In the genomic region with DNA sequence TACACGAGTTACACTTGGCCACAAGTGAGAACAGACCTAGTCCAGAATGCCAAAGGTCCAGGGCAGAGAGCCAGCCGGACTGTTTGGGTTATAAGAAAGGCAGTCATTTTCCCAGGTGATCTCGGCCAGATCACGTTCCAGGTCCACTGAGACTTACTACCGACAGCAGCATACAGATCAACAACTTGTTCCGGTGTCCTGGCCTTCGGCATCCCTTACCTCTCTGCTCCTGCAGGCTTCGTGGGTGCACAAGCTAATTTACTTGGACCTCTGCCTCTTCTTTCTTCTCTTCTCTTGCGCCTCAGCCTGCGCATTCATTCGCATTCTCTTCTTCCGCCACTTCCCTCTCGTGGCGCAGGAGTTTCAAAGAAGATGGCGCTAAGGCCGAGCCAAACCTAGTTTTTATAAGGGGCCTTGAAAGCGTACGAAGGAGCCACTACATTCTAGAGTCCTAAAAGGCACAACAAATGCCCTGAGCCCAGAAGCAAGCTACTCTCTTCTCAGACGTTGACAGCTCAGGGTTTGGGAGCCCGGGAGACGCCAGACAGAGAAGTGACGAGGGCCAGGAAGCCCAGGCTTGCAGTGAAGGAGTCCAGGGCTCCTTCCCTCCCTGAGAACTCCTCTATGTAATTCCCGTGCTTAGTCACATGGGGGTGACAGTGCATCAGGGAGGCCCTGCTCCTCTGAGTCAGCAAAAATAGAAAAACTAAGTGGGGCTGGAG, we compare ENCODE assay signal across 8 mouse cellular contexts. TPM values are rescaled to one million over a fixed set of nuclear protein-coding genes. Genes with fewer than 3 reads are reported as not detected.
DNase-seq lines count a peak whose midpoint lies in the region; ATAC-seq and TF ChIP-seq lines count a peak whose summit lies in the region.

No protein-coding gene starts in this region.

- 3% methylated on average over 23 of the region's 23 CpGs for WGBS in hindbrain, embryonic 14.5 days
- WGBS in lung, postnatal 0 days: 3% methylated on average over 23 of the region's 23 CpGs

- H3K27me3 ChIP-seq in hindbrain, embryonic 14.5 days (ENCODE audit: control insufficient read depth, insufficient read depth, low read length): no peaks in the 10 kb centered on the region
- H3K27me3 ChIP-seq in lung, postnatal 0 days (replicated peaks; ENCODE audit: insufficient read depth, low read length): no peaks in the 10 kb centered on the region

- TF ChIP-seq EP300 in lung, postnatal 0 days (IDR thresholded peaks at IDR 0.05): peak; percentile 54; the same call in 1 of the 2 replicates

- peak; percentile 95 for ATAC-seq in common myeloid progenitor, adult 5-6 weeks (replicated peaks; ENCODE audit: low read depth, poor library complexity, severe bottlenecking)
- ATAC-seq in hindbrain, embryonic 14.5 days (ENCODE audit: low FRiP score): peak; percentile 84
- ATAC-seq in lung, postnatal 0 days: peak; percentile 94

- no peaks in the 10 kb centered on the region for H3K9me3 ChIP-seq in hindbrain, embryonic 14.5 days (ENCODE audit: control insufficient read depth, low read length)
- H3K9me3 ChIP-seq in lung, postnatal 0 days (ENCODE audit: low read length): no peaks in the 10 kb centered on the region

- peak; percentile 86 to 97 for DNase-seq in adrenal gland, adult (ENCODE audit: inconsistent age in 2 of 2, low spot score in 1 of 2)
- peak; percentile 86 for DNase-seq in gastrocnemius, adult 18-20 months (ENCODE audit: low spot score)
- DNase-seq in hindbrain, embryonic 14.5 days (ENCODE audit: low spot score): peak; percentile 74
- peak; percentile 40 to 53 for DNase-seq in layer of hippocampus, postnatal 25 days (ENCODE audit: extremely low spot score in 1 of 2, low spot score in 1 of 2)
- DNase-seq in lung, postnatal 0 days (ENCODE audit: low spot score): peak; percentile 96
- DNase-seq in ovary, postnatal 10 days (ENCODE audit: low spot score): peak; percentile 72
- DNase-seq in thymus, postnatal 36 days: peak; percentile 27 to 28

- no peaks in the 10 kb centered on the region for H3K4me1 ChIP-seq in hindbrain, embryonic 14.5 days (replicated peaks; ENCODE audit: control insufficient read depth, insufficient read depth, low read length)
- no peaks in the 10 kb centered on the region for H3K4me1 ChIP-seq in lung, postnatal 0 days (ENCODE audit: insufficient read depth, low read depth, low read length)

- peak overlapping the region; percentile 2; the same call in 1 of the 2 replicates for H3K9ac ChIP-seq in hindbrain, embryonic 14.5 days
- peak overlapping the region; percentile 43 for H3K9ac ChIP-seq in lung, postnatal 0 days (replicated peaks; ENCODE audit: low read depth)

- peak overlapping the region; percentile 72 for H3K27ac ChIP-seq in hindbrain, embryonic 14.5 days
- peak overlapping the region; percentile 96 for H3K27ac ChIP-seq in lung, postnatal 0 days (ENCODE audit: low read length)

- no peaks in the 10 kb centered on the region for H3K36me3 ChIP-seq in hindbrain, embryonic 14.5 days (replicated peaks; ENCODE audit: control insufficient read depth, insufficient read depth)
- H3K36me3 ChIP-seq in lung, postnatal 0 days (ENCODE audit: insufficient read depth, low read length): no peaks in the 10 kb centered on the region

- H3K4me3 ChIP-seq in hindbrain, embryonic 14.5 days (replicated peaks; ENCODE audit: low read length): peak overlapping the region; percentile 6
- H3K4me3 ChIP-seq in lung, postnatal 0 days (ENCODE audit: low read depth, low read length): peak overlapping the region; percentile 36

- H3K4me2 ChIP-seq in hindbrain, embryonic 14.5 days (replicated peaks): peak overlapping the region; percentile 39
- H3K4me2 ChIP-seq in lung, postnatal 0 days (replicated peaks; ENCODE audit: low read depth, low read length): peak overlapping the region; percentile 55

- TF ChIP-seq CTCF in lung, postnatal 0 days (IDR thresholded peaks at IDR 0.05): peak; percentile 80

RNA-seq across cellular contexts. Expression of a gene that starts 27.2 kb away (rescaled TPM):
- total RNA-seq in common myeloid progenitor, adult 5-6 weeks (2017): 110 and 124 TPM in 2 replicates
- total RNA-seq in gastrocnemius, adult 18-20 months (2021): 10 to 100 TPM; 40.0 to 47.1 TPM
- polyA plus RNA-seq in hindbrain, embryonic 14.5 days (2014; fragmentation: Nextera tagmentation; extraction: Ambion mirVana): 53.9 and 70.7 TPM in 2 replicates
- total RNA-seq in layer of hippocampus, postnatal 25 days (2021): 100 to 1,000 TPM; 117 to 140 TPM
- 52.4 and 55.7 TPM in 2 replicates for polyA plus RNA-seq in lung, postnatal 0 days (2015; fragmentation: Nextera tagmentation; extraction: Ambion mirVana)

RNA-seq across cellular contexts. Expression of a gene that starts 29.9 kb away (rescaled TPM):
- not detected in 2 replicates for total RNA-seq in common myeloid progenitor, adult 5-6 weeks (2017)
- 1 to 10 TPM; 1.2 to 1.3 TPM for total RNA-seq in gastrocnemius, adult 18-20 months (2021)
- 0.92 and 1.7 TPM in 2 replicates for polyA plus RNA-seq in hindbrain, embryonic 14.5 days (2014; fragmentation: Nextera tagmentation; extraction: Ambion mirVana)
- total RNA-seq in layer of hippocampus, postnatal 25 days (2021): under 1 TPM; 0.68 to 0.74 TPM
- 18.9 and 19.3 TPM in 2 replicates for polyA plus RNA-seq in lung, postnatal 0 days (2015; fragmentation: Nextera tagmentation; extraction: Ambion mirVana)

RNA-seq across cellular contexts. Expression of a gene that starts 49.0 kb away (rescaled TPM):
- not detected in 2 replicates for total RNA-seq in common myeloid progenitor, adult 5-6 weeks (2017)
- total RNA-seq in gastrocnemius, adult 18-20 months (2021): not detected
- not detected in 2 replicates for polyA plus RNA-seq in hindbrain, embryonic 14.5 days (2014; fragmentation: Nextera tagmentation; extraction: Ambion mirVana)
- total RNA-seq in layer of hippocampus, postnatal 25 days (2021): not detected
- not detected in 2 replicates for polyA plus RNA-seq in lung, postnatal 0 days (2015; fragmentation: Nextera tagmentation; extraction: Ambion mirVana)

Comparison
In these comparisons a context has a peak if more than half of its experiments do, and no peak if none do; other contexts are left out.
1. Peak in every context shown above with its lines: DNase-seq, ATAC-seq, H3K4me3 ChIP-seq and H3K27ac ChIP-seq.
2. DNase-seq: peak in every context shown above with its lines; median percentile 96 in lung, postnatal 0 days; 92 in adrenal gland, adult; 86 in gastrocnemius, adult 18-20 months; 74 in hindbrain, embryonic 14.5 days; 72 in ovary, postnatal 10 days; 46 in layer of hippocampus, postnatal 25 days; 28 in thymus, postnatal 36 days.